Mouse (Mus musculus) lung, postnatal 10 days (tissue): ENCODE results near the gene Ralgapa1.
"Not testable (repeated sequence)": the region's sequence is repeated elsewhere in the genome, so short reads cannot be mapped to it uniquely, and the experiment has no call there.

Experiments
- DNase-seq: peaks from one replicate; pipeline ENCODE4 v3.0.0; 2021

The Ralgapa1 gene

GRCm38 (mm10) chr12:55798745-55799144 is 22.2 kb downstream of the Ralgapa1 start:
- no peak for DNase-seq

- no peak for DNase-seq
Measured at GRCm38 (mm10) chr12:55797103-55797502, 23.9 kb downstream of the Ralgapa1 start.

- not testable (repeated sequence) for DNase-seq
Measured at GRCm38 (mm10) chr12:55794485-55794884, 26.5 kb downstream of the Ralgapa1 start.

- no peak for DNase-seq
Measured at GRCm38 (mm10) chr12:55785252-55785651, 35.7 kb downstream of the Ralgapa1 start.

- DNase-seq, result no peak
Measured at GRCm38 (mm10) chr12:55782662-55783061, 38.3 kb downstream of the Ralgapa1 start.

- DNase-seq, result peak; percentile 40
Measured at GRCm38 (mm10) chr12:55778301-55778700, 42.7 kb downstream of the Ralgapa1 start.

GRCm38 (mm10) chr12:55777356-55777755 is 43.6 kb downstream of the Ralgapa1 start:
- no peak for DNase-seq

GRCm38 (mm10) chr12:55774316-55774715 is 46.7 kb downstream of the Ralgapa1 start:
- no peak for DNase-seq

GRCm38 (mm10) chr12:55720319-55720718 is 100.6 kb downstream of the Ralgapa1 start:
- peak; percentile 12 for DNase-seq

- DNase-seq, result no peak
Measured at GRCm38 (mm10) chr12:55705881-55706280, 115.1 kb downstream of the Ralgapa1 start.

- no peak for DNase-seq
Measured at GRCm38 (mm10) chr12:55666699-55667098, 154.3 kb downstream of the Ralgapa1 start.

GRCm38 (mm10) chr12:55663194-55663593 is 157.8 kb downstream of the Ralgapa1 start:
- DNase-seq, result not testable (repeated sequence)

GRCm38 (mm10) chr12:55648011-55648525 is 172.9 kb downstream of the Ralgapa1 start:
- DNase-seq, result no peak

GRCm38 (mm10) chr12:55626711-55627110 is 194.3 kb downstream of the Ralgapa1 start:
- DNase-seq, result peak; percentile 15

GRCm38 (mm10) chr12:55623254-55623653 is 197.7 kb downstream of the Ralgapa1 start:
- no peak for DNase-seq

- DNase-seq, result no peak
Measured at GRCm38 (mm10) chr12:55622615-55623245, 198.2 kb downstream of the Ralgapa1 start.

- DNase-seq, result no peak
Measured at GRCm38 (mm10) chr12:55620321-55620720, 200.6 kb downstream of the Ralgapa1 start.

GRCm38 (mm10) chr12:55610812-55611211 is 210.2 kb downstream of the Ralgapa1 start:
- DNase-seq, result no peak

GRCm38 (mm10) chr12:55607902-55608301 is 213.1 kb downstream of the Ralgapa1 start:
- no peak for DNase-seq

GRCm38 (mm10) chr12:55604411-55604810 is 216.6 kb downstream of the Ralgapa1 start:
- no peak for DNase-seq

GRCm38 (mm10) chr12:55600503-55600994 is 220.4 kb downstream of the Ralgapa1 start:
- no peak for DNase-seq

- peak; percentile 74 for DNase-seq
Measured at GRCm38 (mm10) chr12:55599639-55600502, 221.1 kb downstream of the Ralgapa1 start.

- DNase-seq, result peak; percentile 1
Measured at GRCm38 (mm10) chr12:55598887-55599561, 221.9 kb downstream of the Ralgapa1 start, which contains the start of gene Insm2. Gene Insm2, plus strand, starts transcription at chr12:55599427.
